Mouse (Mus musculus) NIH3T3 (cell line): ENCODE measurements around the gene Dmrta2.

Experiments
- DNase-seq: peaks from one replicate; pipeline ENCODE4 v3.0.0-alpha.2; 2012; ENCODE audit warnings: low read depth

The Dmrta2 gene

GRCm38 (mm10) chr4:109979461-109980320 is 1.8 kb downstream of the Dmrta2 start:
- DNase-seq, result no peak

GRCm38 (mm10) chr4:109980321-109981082 is 2.6 kb downstream of the Dmrta2 start:
- no peak for DNase-seq

GRCm38 (mm10) chr4:109981083-109981870 is 3.4 kb downstream of the Dmrta2 start:
- DNase-seq, result no peak

GRCm38 (mm10) chr4:109981871-109982680 is 4.2 kb downstream of the Dmrta2 start:
- no peak for DNase-seq

GRCm38 (mm10) chr4:109982681-109983265 is 4.9 kb downstream of the Dmrta2 start:
- no peak for DNase-seq

- DNase-seq, result no peak
These were observed 5.6 kb downstream of the Dmrta2 start for GRCm38 (mm10) chr4:109983281-109984001.

- DNase-seq, result no peak
These were observed 6.2 kb downstream of the Dmrta2 start for GRCm38 (mm10) chr4:109984011-109984411.

- no peak for DNase-seq
These were observed 6.9 kb downstream of the Dmrta2 start for GRCm38 (mm10) chr4:109984496-109985423.

GRCm38 (mm10) chr4:109985424-109986172 is 7.7 kb downstream of the Dmrta2 start:
- DNase-seq, result no peak

- no peak for DNase-seq
These were observed 8.4 kb downstream of the Dmrta2 start for GRCm38 (mm10) chr4:109986301-109986700.

- no peak for DNase-seq
These were observed 9.0 kb downstream of the Dmrta2 start for GRCm38 (mm10) chr4:109986748-109987355.

- DNase-seq, result no peak
These were observed 9.9 kb downstream of the Dmrta2 start for GRCm38 (mm10) chr4:109987560-109988362.

GRCm38 (mm10) chr4:109988411-109988810 is 10.6 kb downstream of the Dmrta2 start:
- DNase-seq, result no peak

GRCm38 (mm10) chr4:109989213-109989612 is 11.4 kb downstream of the Dmrta2 start:
- no peak for DNase-seq

- no peak for DNase-seq
These were observed 28.2 kb downstream of the Dmrta2 start for GRCm38 (mm10) chr4:110006044-110006443.

- peak; percentile 14 for DNase-seq
These were observed 41.3 kb downstream of the Dmrta2 start for GRCm38 (mm10) chr4:110019145-110019544.

GRCm38 (mm10) chr4:110020255-110020654 is 42.4 kb downstream of the Dmrta2 start:
- peak; percentile 86 for DNase-seq
